Mouse (Mus musculus) Patski (cell line): ENCODE data around the gene Plekhm3. TPM values are rescaled to one million over a fixed set of nuclear protein-coding genes. Genes with fewer than 3 reads are reported as not detected.
A peak's percentile ranks its signal among the peaks of the same experiment; 100 is the strongest.

Source experiments
- ATAC-seq: fragments of 100-300 bp; one replicate; pipeline ENCODE4 v1.8.0; 2021
- CTCF ChIA-PET: fragments of 350-600 bp; sonication (Branson Sonifier 250); formaldehyde crosslinking; loops from one replicate; lab custom pipeline; 2022; ENCODE audit warnings: inconsistent platforms; lab: Charles Lee
- POLR2A ChIA-PET: fragments of 350-600 bp; sonication (Branson Sonifier 250); formaldehyde crosslinking; loops from one replicate; lab custom pipeline; 2022; ENCODE audit warnings: antibody characterized with exemption, inconsistent platforms; lab: Charles Lee
- DNase-seq: peaks from one replicate; pipeline ENCODE4 v3.0.0-alpha.2; 2011; ENCODE audit warnings: low read depth, low spot score
- H3K27me3 ChIP-seq: fragments of 371-371 bp; one replicate; pipeline ENCODE4 v1.5.1; 2021
- CTCF ChIP-seq: fragments of 100-300 bp; IDR thresholded peaks from one replicate; pipeline ENCODE4 v1.5.1; 2021
- in situ Hi-C: fragments of 300-500 bp; cut with MboI; formaldehyde crosslinking; loops from 3 replicates; pipeline ENCODE4 v1.11.1; 2018; ENCODE audit warnings: low pct_unique_long_range_greater_than_20kb, mixed read lengths
- polyA plus RNA-seq: library from polyadenylated mRNA; unstranded; gene quantifications from one replicate; pipeline ENCODE4 v1.2.3, GENCODE M21; 2021

The Plekhm3 gene
- polyA plus RNA-seq, 1 experiment from 2014 or later = 10.2 TPM

DNA sequence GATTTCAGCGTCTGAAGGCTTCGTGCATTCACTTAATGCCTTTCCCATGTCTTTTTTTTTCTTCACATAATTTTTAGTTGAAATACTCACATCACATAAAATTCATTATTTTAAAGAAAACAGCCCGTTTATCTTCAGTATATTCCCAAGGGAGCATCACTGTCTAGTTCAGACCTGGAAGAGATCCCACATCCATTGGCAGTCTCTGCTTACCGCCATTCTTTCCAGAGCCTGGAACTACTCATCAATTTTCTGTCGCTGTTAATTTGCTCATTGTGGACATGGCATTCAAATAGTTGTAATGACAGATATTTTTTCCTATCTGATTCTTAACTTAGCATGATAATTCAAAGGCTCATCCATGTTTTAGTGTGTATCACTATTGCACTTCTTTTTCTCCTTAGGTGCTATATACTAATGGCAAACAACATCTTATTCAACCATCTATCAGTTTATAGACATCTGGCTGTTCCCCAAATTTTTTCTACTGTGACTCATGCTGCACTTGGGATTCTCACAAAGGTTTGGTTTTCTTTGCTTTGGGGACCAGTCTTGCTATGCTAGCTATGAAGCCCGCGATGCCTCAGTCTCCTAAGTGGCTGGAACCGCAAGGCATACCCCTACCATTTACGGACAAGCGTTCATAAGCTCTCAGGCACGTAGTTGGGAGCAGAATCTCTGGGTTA is 96.2 kb downstream of the Plekhm3 start:
- POLR2A ChIA-PET = no interaction called here
- CTCF ChIA-PET = interaction anchor here (0.5 to 1.4 kb wide), 4 partner anchors 9 to 58 kb away, joined by 3 to 4 read pairs (median 3); no protein-coding TSS in a partner anchor
- in situ Hi-C loops = no loop called here
- ATAC-seq (no peak), DNase-seq (no peak)
- no peaks in the 10 kb centered on the region for H3K27me3 ChIP-seq
- TF ChIP-seq CTCF = no peak

DNA sequence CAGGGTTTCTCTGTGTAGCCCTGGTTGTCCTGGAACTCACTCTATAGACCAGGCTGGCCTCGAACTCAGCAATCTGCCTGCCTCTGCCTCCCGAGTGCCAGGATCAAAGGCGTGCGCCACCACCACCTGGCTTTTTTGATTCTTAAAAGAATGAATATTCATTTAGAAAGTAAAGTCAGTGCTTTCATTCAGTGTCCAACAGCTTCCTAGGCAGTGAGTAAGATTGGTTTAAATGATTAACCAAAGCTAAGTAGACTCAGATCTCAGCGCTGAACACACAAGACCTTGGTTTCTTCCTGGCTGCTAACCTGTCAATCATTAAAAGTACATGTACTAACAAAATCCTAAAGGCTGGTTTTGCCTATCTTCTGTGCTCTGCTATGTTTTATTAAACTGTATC is 96.8 kb downstream of the Plekhm3 start:
- CTCF ChIA-PET = interaction anchor here (0.5 to 2.2 kb wide), 3 partner anchors 9 to 59 kb away, joined by 3 to 10 read pairs (median 4); no protein-coding TSS in a partner anchor
- in situ Hi-C loops = no loop called here
- POLR2A ChIA-PET = no interaction called here
- DNase-seq (no peak), ATAC-seq (peak; percentile 78)
- H3K27me3 ChIP-seq = no peaks in the 10 kb centered on the region
- TF ChIP-seq CTCF = no peak

DNA sequence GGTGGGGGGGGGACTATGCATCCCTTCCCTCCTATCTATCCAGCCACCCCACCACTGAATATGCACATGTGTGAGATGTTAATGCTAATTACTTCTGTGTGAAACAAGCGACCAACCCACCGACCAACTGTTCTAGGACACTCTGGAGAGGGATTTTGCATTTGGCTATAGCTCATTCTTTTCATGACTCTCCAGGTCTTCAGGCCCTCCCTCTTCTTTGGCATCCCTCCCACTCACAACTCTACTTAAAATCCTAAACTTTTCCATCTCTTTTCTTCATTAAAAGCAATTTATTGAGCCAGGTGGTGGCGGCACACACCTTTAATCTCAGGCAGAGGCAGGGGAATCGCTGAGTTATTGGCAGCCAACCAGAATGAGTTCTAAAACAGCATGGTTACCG is 101.8 kb downstream of the Plekhm3 start:
- DNase-seq (no peak), ATAC-seq (no peak)
- ChIA-PET CTCF (interaction anchor here (1.0 kb wide), 1 partner anchor 16 kb away, joined by 4 read pairs; no protein-coding TSS in a partner anchor), POLR2A (interaction anchor here (0.6 kb wide), 1 partner anchor 19 kb away, joined by 3 read pairs; no protein-coding TSS in a partner anchor)
- in situ Hi-C loops = no loop called here
- TF ChIP-seq CTCF = no peak
- H3K27me3 ChIP-seq = no peaks in the 10 kb centered on the region

DNA sequence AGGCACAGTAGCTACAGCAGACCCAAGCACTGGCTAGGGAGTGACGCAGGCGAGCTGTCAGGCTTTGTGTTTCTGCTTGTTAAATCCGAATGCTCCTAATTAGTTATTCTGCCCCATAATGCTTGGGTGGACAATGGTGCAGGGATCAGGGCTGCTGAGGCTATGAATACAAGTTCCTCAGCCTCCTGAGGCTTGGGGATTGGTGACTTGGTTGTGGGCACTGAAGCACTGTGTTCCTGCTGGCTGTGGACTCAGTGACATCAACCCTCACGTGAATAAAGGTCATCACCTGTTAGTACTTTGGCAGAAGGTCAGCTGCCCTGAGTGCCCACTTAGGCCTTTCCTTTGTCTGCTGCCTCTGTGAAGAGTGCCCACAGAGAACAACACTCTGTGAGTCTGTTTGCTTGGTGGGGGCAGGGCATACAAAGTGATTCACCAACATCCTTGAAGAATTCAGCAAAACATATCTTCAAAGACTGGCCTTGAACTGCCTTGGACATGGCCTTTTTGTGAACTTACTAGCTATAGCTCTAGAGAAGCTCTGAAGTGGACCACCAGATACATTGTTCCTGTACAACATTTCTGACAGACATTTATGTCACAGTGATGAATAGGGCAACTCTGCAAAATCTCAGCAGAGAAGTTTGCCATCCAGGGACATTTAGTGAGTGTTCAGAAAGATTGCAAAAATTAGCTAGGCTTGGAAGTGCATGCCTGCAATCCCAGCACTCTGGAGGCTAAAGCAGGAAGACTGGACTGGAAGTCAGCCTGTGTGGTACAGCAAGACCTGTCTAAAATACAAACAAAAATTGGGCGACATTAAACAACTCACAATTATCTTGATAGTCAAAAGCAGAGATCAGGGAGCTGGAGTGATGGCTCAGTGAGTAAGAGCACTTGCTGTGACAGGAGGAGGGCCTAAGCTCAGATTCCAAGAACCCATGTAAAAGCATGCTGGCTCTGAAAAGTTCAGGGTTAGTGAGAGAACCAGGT is 102.6 kb downstream of the Plekhm3 start:
- CTCF ChIA-PET = interaction anchor here (1.0 to 1.8 kb wide), 2 partner anchors 17 to 27 kb away, joined by 4 to 5 read pairs; no protein-coding TSS in a partner anchor
- TF ChIP-seq CTCF = no peak
- ATAC-seq (no peak), DNase-seq (no peak)
- POLR2A ChIA-PET = interaction anchor here (0.6 to 0.7 kb wide), 2 partner anchors 19 to 47 kb away, joined by 3 read pairs; no protein-coding TSS in a partner anchor
- in situ Hi-C loops = no loop called here
- no peaks in the 10 kb centered on the region for H3K27me3 ChIP-seq

DNA sequence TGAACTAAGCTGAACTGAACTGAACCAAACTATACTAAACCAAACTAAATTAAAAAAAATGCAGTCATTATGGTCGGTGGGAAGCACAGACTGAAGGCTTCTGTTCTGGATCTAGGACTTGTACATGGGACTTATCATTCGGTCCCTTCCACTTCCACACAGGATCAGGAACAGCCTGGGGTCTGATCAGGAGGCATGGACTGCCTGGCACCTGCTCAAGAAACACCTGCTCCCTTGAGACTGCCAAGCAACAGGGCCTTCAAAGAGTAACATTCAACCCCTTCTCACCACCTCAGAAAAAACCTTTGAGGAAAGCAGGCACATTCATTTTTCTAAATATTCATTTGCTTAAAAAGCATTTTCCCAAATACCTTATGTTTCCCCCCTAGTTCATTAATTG is 103.4 kb downstream of the Plekhm3 start:
- no peaks in the 10 kb centered on the region for H3K27me3 ChIP-seq
- no peak for DNase-seq
- ATAC-seq = no peak
- in situ Hi-C loops = no loop called here
- no peak for TF ChIP-seq CTCF
- POLR2A ChIA-PET = no interaction called here
- CTCF ChIA-PET = interaction anchor here (1.0 to 1.8 kb wide), 2 partner anchors 26 to 35 kb away, joined by 3 to 5 read pairs; no protein-coding TSS in a partner anchor

DNA sequence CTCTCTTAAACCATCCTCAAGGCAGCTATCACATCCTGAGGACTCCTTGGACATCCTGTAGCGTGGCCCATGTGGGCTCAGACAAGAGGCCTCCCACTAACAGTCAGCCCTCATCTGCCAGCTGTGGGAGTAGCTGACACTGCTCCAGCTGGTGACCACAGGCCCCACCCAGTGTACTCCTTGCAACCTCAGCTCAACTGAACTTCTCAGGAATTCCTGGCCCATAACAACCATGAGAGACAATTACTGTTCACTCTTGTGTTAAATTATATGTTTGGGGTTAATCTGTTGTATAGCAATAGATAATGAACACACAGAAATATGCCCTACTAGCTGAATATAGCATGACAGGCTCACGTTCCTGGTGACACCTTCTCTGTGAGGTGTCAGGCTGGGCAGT is 104.4 kb downstream of the Plekhm3 start:
- CTCF ChIA-PET = interaction anchor here (1.0 to 1.8 kb wide), 2 partner anchors 26 to 36 kb away, joined by 3 to 5 read pairs; no protein-coding TSS in a partner anchor
- DNase-seq (no peak), ATAC-seq (peak; percentile 37)
- no peak for TF ChIP-seq CTCF
- H3K27me3 ChIP-seq = no peaks in the 10 kb centered on the region
- in situ Hi-C loops = no loop called here
- POLR2A ChIA-PET = interaction anchor here (0.6 kb wide), 1 partner anchor 12 kb away, joined by 3 read pairs; no protein-coding TSS in a partner anchor

DNA sequence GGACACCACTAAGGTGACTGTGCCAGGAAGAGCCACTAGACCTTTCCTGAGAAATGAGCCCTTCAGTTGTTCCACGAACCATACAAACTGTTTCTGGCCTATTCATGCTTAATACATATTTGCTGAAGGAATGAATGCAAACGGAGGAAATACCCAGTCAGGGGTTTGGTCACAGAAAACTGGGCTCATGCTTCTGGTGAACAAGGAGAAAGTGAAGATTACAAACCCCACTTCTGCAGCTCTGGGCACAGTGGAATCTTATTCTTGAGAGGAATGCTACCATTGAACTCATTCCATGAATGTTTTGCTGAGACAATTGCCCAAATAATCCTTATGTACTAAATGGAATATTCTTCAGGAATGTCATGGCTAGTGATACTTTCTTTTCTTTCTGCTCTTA is 106.3 kb downstream of the Plekhm3 start:
- no peak for DNase-seq
- CTCF ChIA-PET = interaction anchor here (1.1 to 3.8 kb wide), 3 partner anchors 8 to 23 kb away, joined by 3 to 10 read pairs (median 3); no protein-coding TSS in a partner anchor
- POLR2A ChIA-PET = interaction anchor here (0.6 to 1.4 kb wide), 2 partner anchors 20 to 114 kb away, joined by 3 read pairs; no protein-coding TSS in a partner anchor
- H3K27me3 ChIP-seq = no peaks in the 10 kb centered on the region
- TF ChIP-seq CTCF = no peak
- in situ Hi-C loops = no loop called here
- peak; percentile 51 for ATAC-seq

DNA sequence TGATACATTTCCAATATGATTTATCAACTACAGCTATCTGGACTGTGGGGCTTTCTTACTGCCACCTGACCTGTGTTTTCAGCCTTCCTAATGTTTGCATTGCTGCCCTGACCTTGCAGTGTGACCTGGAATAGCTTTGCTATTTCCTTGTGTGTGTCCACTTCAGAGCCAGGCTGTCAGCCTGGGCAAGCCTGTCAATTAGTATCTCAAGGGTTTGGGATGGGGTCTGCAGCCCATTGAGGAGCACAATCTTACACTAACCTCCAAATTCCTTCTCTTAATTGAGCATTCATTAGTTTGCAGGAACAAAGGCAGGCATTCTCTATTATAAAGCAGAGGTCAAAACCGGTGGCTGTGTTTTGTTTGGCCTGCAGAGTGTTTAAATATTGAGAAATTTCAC is 107.6 kb downstream of the Plekhm3 start:
- CTCF ChIA-PET = interaction anchor here (0.6 to 3.8 kb wide), 4 partner anchors 10 to 69 kb away, joined by 3 to 10 read pairs (median 4); no protein-coding TSS in a partner anchor
- ATAC-seq = no peak
- no peaks in the 10 kb centered on the region for H3K27me3 ChIP-seq
- no peak for DNase-seq
- POLR2A ChIA-PET = interaction anchor here (1.3 kb wide), 1 partner anchor 112 kb away, joined by 3 read pairs; the partner anchor contains the start of gene Fzd5
- TF ChIP-seq CTCF = no peak
- in situ Hi-C loops = no loop called here

DNA sequence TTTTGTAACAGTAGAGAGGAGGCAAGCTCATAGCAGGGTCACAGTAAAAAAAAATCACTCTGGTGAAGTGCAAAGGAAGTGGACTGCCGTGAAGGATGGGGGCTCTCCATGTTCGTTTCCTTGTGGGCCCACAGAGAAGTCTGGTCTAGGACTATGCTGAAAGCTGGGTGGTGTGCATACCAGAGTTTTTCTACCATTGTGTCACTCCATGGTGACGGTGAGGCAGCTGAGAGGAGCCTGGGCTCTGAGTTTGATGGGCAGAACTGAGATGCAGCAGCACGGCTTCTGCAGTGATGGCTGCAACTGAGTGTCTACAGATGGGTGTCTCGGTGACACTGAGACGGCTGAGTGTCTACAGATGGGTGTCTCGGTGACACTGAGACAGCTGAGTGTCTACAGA is 108.5 kb downstream of the Plekhm3 start:
- no peaks in the 10 kb centered on the region for H3K27me3 ChIP-seq
- ATAC-seq (no peak), DNase-seq (no peak)
- in situ Hi-C loops = no loop called here
- ChIA-PET CTCF (interaction anchor here (1.5 to 3.8 kb wide), 2 partner anchors 11 to 70 kb away, joined by 3 to 10 read pairs; no protein-coding TSS in a partner anchor), POLR2A (no interaction called here)
- no peak for TF ChIP-seq CTCF

DNA sequence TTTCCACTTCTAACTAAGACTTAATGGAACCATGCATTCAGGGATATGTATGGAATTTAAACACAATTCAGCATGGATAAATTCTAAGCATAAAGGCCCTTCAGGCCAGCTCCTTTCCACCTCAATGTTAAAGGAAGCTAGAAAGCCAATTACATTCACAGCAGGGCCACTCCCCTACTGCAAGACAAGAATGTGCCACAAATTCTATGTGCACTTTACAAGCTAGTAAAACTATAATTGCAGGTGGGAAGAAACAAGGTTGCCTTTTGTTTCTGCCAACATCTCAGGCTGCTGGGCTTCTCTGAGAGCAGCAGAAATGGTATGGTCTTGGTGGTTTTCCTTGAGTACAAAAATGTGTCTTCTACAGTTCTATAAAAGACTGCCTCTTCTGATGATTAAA is 109.1 kb downstream of the Plekhm3 start:
- no peaks in the 10 kb centered on the region for H3K27me3 ChIP-seq
- TF ChIP-seq CTCF = no peak
- DNase-seq (no peak), ATAC-seq (no peak)
- in situ Hi-C loops = no loop called here
- POLR2A ChIA-PET = no interaction called here
- CTCF ChIA-PET = interaction anchor here (1.3 to 3.8 kb wide), 3 partner anchors 10 to 71 kb away, joined by 3 to 10 read pairs (median 4); no protein-coding TSS in a partner anchor
